Mouse (Mus musculus): ENCODE measurements around the gene Galnt16. TPM values are rescaled to one million over a fixed set of nuclear protein-coding genes. Genes with fewer than 3 reads are reported as not detected.

Galnt16 gene
- 19.9 and 20.3 TPM in 2 replicates for polyA plus RNA-seq (2014; fragmentation: Nextera tagmentation; extraction: Ambion mirVana)

DNA sequence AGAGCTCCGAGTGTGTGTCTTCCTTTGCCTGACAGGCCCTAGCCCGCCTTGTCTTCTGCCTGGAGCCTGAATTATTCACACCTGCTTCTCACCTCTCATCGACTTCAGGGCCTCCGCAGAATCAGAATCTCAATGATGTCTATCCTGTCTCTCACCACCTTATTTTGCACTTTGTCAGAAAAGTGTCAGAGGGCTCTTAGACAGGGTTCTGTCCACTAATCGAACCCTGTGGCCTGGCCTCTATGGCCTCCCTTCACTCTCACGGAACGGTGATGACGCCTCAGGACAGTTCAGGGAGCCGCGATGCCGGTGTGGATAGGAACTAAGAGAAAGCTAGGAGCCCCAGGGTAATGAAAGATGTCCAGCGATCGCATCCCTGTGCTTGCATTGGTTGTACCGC is at the start of gene Galnt16:
Gene Galnt16 (plus strand): TSS at position 301 of the 400 bp plus-strand sequence.
- Histone ChIP-seq H3K27ac (ENCODE audit: low read depth, low read length) (peak within 1 kb of the TSS; percentile 90), H3K27me3 (ENCODE audit: control insufficient read depth, insufficient read depth, low read length) (peaks cover 7% of the 10 kb centered on the region; the same call in 1 of the 2 replicates), H3K36me3 (ENCODE audit: control insufficient read depth, insufficient read depth, low read length) (no peaks in the 10 kb centered on the region), H3K9me3 (ENCODE audit: control insufficient read depth, low read length) (no peaks in the 10 kb centered on the region), H3K9ac (ENCODE audit: low read length) (peak within 1 kb of the TSS; percentile 91), H3K4me1 (replicated peaks; ENCODE audit: control insufficient read depth, insufficient read depth, low read length) (peaks cover 10% of the 10 kb centered on the region; the same call in 1 of the 2 replicates), H3K4me3 (ENCODE audit: low read depth, low read length) (peak within 1 kb of the TSS; percentile 85), H3K4me2 (ENCODE audit: low read depth, low read length, severe bottlenecking) (peak within 1 kb of the TSS; percentile 90)
- ATAC-seq (replicated peaks; ENCODE audit: low FRiP score) (no peak; the same call in 1 of the 2 replicates), DNase-seq (ENCODE audit: low spot score) (no peak)
- WGBS, result 5% methylated on average over 14 of the region's 14 CpGs

DNA sequence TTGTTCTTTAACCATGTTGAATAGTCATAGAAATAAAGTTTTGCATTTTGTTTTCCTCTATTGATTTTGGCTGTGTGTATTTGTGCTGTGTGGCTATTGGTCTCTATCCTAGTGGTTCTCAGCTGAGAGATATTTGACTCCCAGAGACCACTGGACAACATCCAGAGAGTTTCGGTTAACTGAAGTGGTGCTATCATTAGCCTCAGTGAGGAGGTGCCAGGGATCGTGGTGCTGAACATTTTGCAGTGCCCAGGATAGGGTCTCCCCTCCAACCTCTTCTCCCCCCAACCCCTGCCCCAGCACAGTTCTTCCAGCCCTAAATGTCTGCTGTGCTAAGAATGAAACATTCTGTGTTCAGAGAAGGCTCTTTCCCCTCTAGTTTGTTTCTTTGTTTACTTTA is 47.9 kb upstream of the Galnt16 start:
- no peak overlapping the region for H3K4me3 ChIP-seq (ENCODE audit: low read depth, low read length)
- no peak overlapping the region for H3K9ac ChIP-seq (ENCODE audit: low read length)
- WGBS, result 93% methylated on average over 2 of the region's 2 CpGs
- H3K9me3 ChIP-seq (ENCODE audit: control insufficient read depth, low read length), result no peaks in the 10 kb centered on the region
- DNase-seq (ENCODE audit: low spot score) (no peak), ATAC-seq (replicated peaks; ENCODE audit: low FRiP score) (no peak)
- H3K4me2 ChIP-seq (ENCODE audit: low read depth, low read length, severe bottlenecking), result no peak overlapping the region
- no peak overlapping the region for H3K27ac ChIP-seq (ENCODE audit: low read depth, low read length)
- H3K36me3 ChIP-seq (ENCODE audit: control insufficient read depth, insufficient read depth, low read length), result no peaks in the 10 kb centered on the region
- H3K4me1 ChIP-seq (replicated peaks; ENCODE audit: control insufficient read depth, insufficient read depth, low read length), result no peaks in the 10 kb centered on the region
- no peaks in the 10 kb centered on the region for H3K27me3 ChIP-seq (ENCODE audit: control insufficient read depth, insufficient read depth, low read length)

GRCm38 (mm10) chr12:80471926-80472325 is 46.2 kb upstream of the Galnt16 start:
- Histone ChIP-seq H3K9ac (ENCODE audit: low read length) (no peak overlapping the region), H3K27ac (ENCODE audit: low read depth, low read length) (no peak overlapping the region), H3K27me3 (ENCODE audit: control insufficient read depth, insufficient read depth, low read length) (no peaks in the 10 kb centered on the region), H3K4me2 (ENCODE audit: low read depth, low read length, severe bottlenecking) (no peak overlapping the region), H3K4me1 (replicated peaks; ENCODE audit: control insufficient read depth, insufficient read depth, low read length) (no peaks in the 10 kb centered on the region), H3K9me3 (ENCODE audit: control insufficient read depth, low read length) (no peaks in the 10 kb centered on the region), H3K4me3 (ENCODE audit: low read depth, low read length) (no peak overlapping the region), H3K36me3 (ENCODE audit: control insufficient read depth, insufficient read depth, low read length) (no peaks in the 10 kb centered on the region)
- WGBS, result 94% methylated on average over 4 of the region's 4 CpGs
- DNase-seq (ENCODE audit: low spot score) (no peak), ATAC-seq (replicated peaks; ENCODE audit: low FRiP score) (no peak)

DNA sequence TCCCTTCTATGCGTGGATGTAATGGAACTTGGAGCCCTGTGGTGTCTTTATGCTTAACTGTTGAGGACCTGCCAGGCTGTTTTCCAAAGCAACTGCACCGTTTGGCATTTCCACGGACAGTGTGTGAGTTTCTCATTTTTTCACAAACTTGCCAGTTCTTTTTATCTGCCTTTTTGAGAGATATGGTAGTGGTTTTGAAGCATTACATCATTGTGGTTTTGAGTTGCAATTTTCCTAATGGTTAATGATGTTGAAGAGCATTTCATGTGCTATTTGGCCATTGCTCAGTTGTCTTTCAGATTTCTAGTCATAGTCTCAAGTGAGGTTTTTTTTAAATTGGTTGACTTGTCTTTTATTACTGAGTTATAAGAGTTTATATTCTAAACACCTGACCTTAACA is 44.3 kb upstream of the Galnt16 start:
- H3K4me2 ChIP-seq (ENCODE audit: low read depth, low read length, severe bottlenecking), result no peak overlapping the region
- no peak overlapping the region for H3K9ac ChIP-seq (ENCODE audit: low read length)
- no peak overlapping the region for H3K27ac ChIP-seq (ENCODE audit: low read depth, low read length)
- H3K27me3 ChIP-seq (ENCODE audit: control insufficient read depth, insufficient read depth, low read length), result no peaks in the 10 kb centered on the region
- H3K4me1 ChIP-seq (replicated peaks; ENCODE audit: control insufficient read depth, insufficient read depth, low read length), result no peaks in the 10 kb centered on the region
- H3K4me3 ChIP-seq (ENCODE audit: low read depth, low read length), result no peak overlapping the region
- H3K9me3 ChIP-seq (ENCODE audit: control insufficient read depth, low read length), result no peaks in the 10 kb centered on the region
- no peaks in the 10 kb centered on the region for H3K36me3 ChIP-seq (ENCODE audit: control insufficient read depth, insufficient read depth, low read length)
- WGBS, result 86% methylated on average over 3 of the region's 3 CpGs
- no peak for ATAC-seq (replicated peaks; ENCODE audit: low FRiP score)
- no peak for DNase-seq (ENCODE audit: low spot score)

- Histone ChIP-seq H3K4me3 (ENCODE audit: low read depth, low read length) (no peak overlapping the region), H3K27me3 (ENCODE audit: control insufficient read depth, insufficient read depth, low read length) (no peaks in the 10 kb centered on the region), H3K9ac (ENCODE audit: low read length) (no peak overlapping the region), H3K9me3 (ENCODE audit: control insufficient read depth, low read length) (no peaks in the 10 kb centered on the region), H3K4me2 (ENCODE audit: low read depth, low read length, severe bottlenecking) (no peak overlapping the region), H3K4me1 (replicated peaks; ENCODE audit: control insufficient read depth, insufficient read depth, low read length) (no peaks in the 10 kb centered on the region), H3K27ac (ENCODE audit: low read depth, low read length) (no peak overlapping the region), H3K36me3 (ENCODE audit: control insufficient read depth, insufficient read depth, low read length) (no peaks in the 10 kb centered on the region)
- DNase-seq (ENCODE audit: low spot score) (no peak), ATAC-seq (replicated peaks; ENCODE audit: low FRiP score) (no peak)
- 90% methylated on average over 3 of the region's 3 CpGs for WGBS
Measured at GRCm38 (mm10) chr12:80479986-80480385, 38.1 kb upstream of the Galnt16 start.

DNA sequence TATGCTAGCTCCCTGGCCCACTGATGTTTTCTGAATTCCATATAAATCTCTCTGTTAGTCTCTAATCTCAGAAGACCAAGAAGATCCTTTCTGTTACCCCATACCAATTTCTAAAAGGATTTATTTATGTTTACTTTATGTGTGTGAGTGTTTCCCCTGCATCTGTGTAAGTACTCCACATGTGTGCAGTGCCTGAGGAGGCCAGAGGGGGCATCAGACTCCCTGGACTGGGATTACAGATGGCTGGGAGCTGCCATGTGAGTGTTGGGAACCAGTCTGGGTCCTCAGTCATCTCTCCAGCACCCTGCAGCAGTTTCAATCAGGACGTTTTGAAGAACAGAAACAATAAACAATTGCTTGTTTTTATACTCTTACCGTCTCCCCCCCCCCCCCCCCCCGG is 34.7 kb upstream of the Galnt16 start:
- no peak overlapping the region for H3K27ac ChIP-seq (ENCODE audit: low read depth, low read length)
- no peak overlapping the region for H3K9ac ChIP-seq (ENCODE audit: low read length)
- no peaks in the 10 kb centered on the region for H3K9me3 ChIP-seq (ENCODE audit: control insufficient read depth, low read length)
- ATAC-seq (replicated peaks; ENCODE audit: low FRiP score), result no peak
- no peak overlapping the region for H3K4me2 ChIP-seq (ENCODE audit: low read depth, low read length, severe bottlenecking)
- 84% methylated on average over 3 of the region's 3 CpGs for WGBS
- no peak for DNase-seq (ENCODE audit: low spot score)
- H3K27me3 ChIP-seq (ENCODE audit: control insufficient read depth, insufficient read depth, low read length), result no peaks in the 10 kb centered on the region
- no peaks in the 10 kb centered on the region for H3K36me3 ChIP-seq (ENCODE audit: control insufficient read depth, insufficient read depth, low read length)
- no peaks in the 10 kb centered on the region for H3K4me1 ChIP-seq (replicated peaks; ENCODE audit: control insufficient read depth, insufficient read depth, low read length)
- no peak overlapping the region for H3K4me3 ChIP-seq (ENCODE audit: low read depth, low read length)

- H3K27ac ChIP-seq (ENCODE audit: low read depth, low read length), result no peak overlapping the region
- H3K36me3 ChIP-seq (ENCODE audit: control insufficient read depth, insufficient read depth, low read length), result peaks cover 6% of the 10 kb centered on the region
- no peak overlapping the region for H3K4me2 ChIP-seq (ENCODE audit: low read depth, low read length, severe bottlenecking)
- ATAC-seq (replicated peaks; ENCODE audit: low FRiP score) (no peak), DNase-seq (ENCODE audit: low spot score) (no peak)
- H3K9ac ChIP-seq (ENCODE audit: low read length), result no peak overlapping the region
- H3K9me3 ChIP-seq (ENCODE audit: control insufficient read depth, low read length), result no peaks in the 10 kb centered on the region; the same call in 1 of the 2 replicates
- no peaks in the 10 kb centered on the region for H3K4me1 ChIP-seq (replicated peaks; ENCODE audit: control insufficient read depth, insufficient read depth, low read length)
- WGBS, result 92% methylated on average over 5 of the region's 5 CpGs
- no peaks in the 10 kb centered on the region for H3K27me3 ChIP-seq (ENCODE audit: control insufficient read depth, insufficient read depth, low read length)
- no peak overlapping the region for H3K4me3 ChIP-seq (ENCODE audit: low read depth, low read length)
Measured at GRCm38 (mm10) chr12:80493311-80493710, 24.8 kb upstream of the Galnt16 start.

DNA sequence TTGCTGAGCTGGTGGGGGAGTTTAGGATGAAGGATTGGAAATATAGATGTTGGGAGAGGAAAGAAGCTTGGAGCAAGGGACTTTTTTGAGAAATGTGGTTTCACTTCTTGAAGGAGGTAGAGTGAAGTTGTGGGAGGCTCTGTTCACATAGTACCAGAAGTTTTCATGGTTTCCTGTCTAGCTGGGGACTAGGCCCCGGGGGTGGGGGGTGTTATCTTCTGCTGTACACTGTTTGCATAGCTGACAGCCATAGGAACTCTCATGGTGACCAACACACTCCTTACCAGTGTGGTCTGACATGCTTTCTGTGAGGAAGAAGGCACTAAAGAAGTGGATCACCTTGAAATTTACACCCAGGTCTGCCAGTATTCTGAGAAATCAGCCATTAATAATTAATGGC is 22.4 kb upstream of the Galnt16 start:
- no peaks in the 10 kb centered on the region for H3K27me3 ChIP-seq (ENCODE audit: control insufficient read depth, insufficient read depth, low read length)
- ATAC-seq (replicated peaks; ENCODE audit: low FRiP score), result no peak
- no peak overlapping the region for H3K27ac ChIP-seq (ENCODE audit: low read depth, low read length)
- no peak for DNase-seq (ENCODE audit: low spot score)
- H3K36me3 ChIP-seq (ENCODE audit: control insufficient read depth, insufficient read depth, low read length), result peaks cover 6% of the 10 kb centered on the region
- H3K4me1 ChIP-seq (replicated peaks; ENCODE audit: control insufficient read depth, insufficient read depth, low read length), result no peaks in the 10 kb centered on the region
- H3K9me3 ChIP-seq (ENCODE audit: control insufficient read depth, low read length), result no peaks in the 10 kb centered on the region; the same call in 1 of the 2 replicates
- H3K4me2 ChIP-seq (ENCODE audit: low read depth, low read length, severe bottlenecking), result no peak overlapping the region
- H3K9ac ChIP-seq (ENCODE audit: low read length), result no peak overlapping the region
- no peak overlapping the region for H3K4me3 ChIP-seq (ENCODE audit: low read depth, low read length)
- 86% methylated on average over 1 of the region's 1 CpGs for WGBS

- ATAC-seq (replicated peaks; ENCODE audit: low FRiP score) (no peak), DNase-seq (ENCODE audit: low spot score) (no peak)
- Histone ChIP-seq H3K27me3 (ENCODE audit: control insufficient read depth, insufficient read depth, low read length) (no peaks in the 10 kb centered on the region), H3K4me3 (ENCODE audit: low read depth, low read length) (no peak overlapping the region), H3K9ac (ENCODE audit: low read length) (no peak overlapping the region), H3K36me3 (ENCODE audit: control insufficient read depth, insufficient read depth, low read length) (no peaks in the 10 kb centered on the region; the same call in 1 of the 2 replicates), H3K4me2 (ENCODE audit: low read depth, low read length, severe bottlenecking) (no peak overlapping the region), H3K9me3 (ENCODE audit: control insufficient read depth, low read length) (no peaks in the 10 kb centered on the region; the same call in 1 of the 2 replicates), H3K27ac (ENCODE audit: low read depth, low read length) (no peak overlapping the region), H3K4me1 (replicated peaks; ENCODE audit: control insufficient read depth, insufficient read depth, low read length) (no peaks in the 10 kb centered on the region)
- 61% methylated on average over 4 of the region's 4 CpGs for WGBS
Measured at GRCm38 (mm10) chr12:80498356-80498755, 19.7 kb upstream of the Galnt16 start.

Data from forebrain, embryonic 11.5 days (tissue).